ENCODE assay signal across 14 mouse cellular contexts in the genomic region with DNA sequence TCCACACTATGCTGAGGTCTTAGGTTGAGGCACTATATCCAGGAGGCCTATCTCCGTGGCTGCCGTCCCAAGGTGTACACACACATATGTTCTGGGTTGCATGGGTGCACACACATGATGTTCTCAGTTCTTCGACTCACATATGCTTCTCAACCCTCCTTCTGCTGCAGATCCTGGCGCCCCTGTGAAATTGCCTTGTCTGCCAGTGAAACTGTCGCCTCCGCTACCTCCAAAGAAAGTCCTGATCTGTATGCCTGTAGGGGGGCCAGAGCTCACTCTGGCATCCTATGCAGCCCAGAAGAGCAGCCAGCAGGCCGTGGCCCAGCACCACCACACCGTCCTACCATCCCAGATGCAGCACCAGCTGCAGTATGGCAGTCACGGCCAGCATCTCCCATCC.
"Had no signal": no experiment of that assay in that cellular context is flagged by ENCODE, and none has a peak within 500 bp of the region (broad histone marks: within the 10 kb centered on the region; RNA-seq: fewer than 3 reads in every experiment).

No protein-coding gene starts in this region.

- ATAC-seq: midbrain, embryonic 15.5 days had no signal

- DNase-seq: kidney, postnatal 10 days; kidney, postnatal 4 days; left cerebral cortex, postnatal 4 days; lung, adult 18-20 months; retina, postnatal 1 day; right cerebral cortex, postnatal 4 days; spleen, adult 18-20 months; thymus, adult 18-20 months; thymus, postnatal 14 days had no signal

- H3K9me3 ChIP-seq: midbrain, embryonic 10.5 days; midbrain, embryonic 15.5 days had no signal

- H3K9ac ChIP-seq: limb, embryonic 13.5 days; liver, embryonic 14.5 days; midbrain, embryonic 15.5 days; neural tube, embryonic 12.5 days had no signal

- H3K4me1 ChIP-seq: limb, embryonic 13.5 days; midbrain, embryonic 10.5 days; midbrain, embryonic 15.5 days; neural tube, embryonic 12.5 days had no signal

- H3K27me3 ChIP-seq: limb, embryonic 13.5 days; midbrain, embryonic 15.5 days; neural tube, embryonic 12.5 days had no signal

- H3K36me3 ChIP-seq: limb, embryonic 13.5 days; midbrain, embryonic 10.5 days; midbrain, embryonic 15.5 days; neural tube, embryonic 12.5 days had no signal

- H3K27ac ChIP-seq: limb, embryonic 13.5 days; liver, embryonic 14.5 days; midbrain, embryonic 10.5 days; midbrain, embryonic 15.5 days; neural tube, embryonic 12.5 days had no signal

- H3K4me2 ChIP-seq: limb, embryonic 13.5 days; midbrain, embryonic 15.5 days; neural tube, embryonic 12.5 days had no signal

- H3K4me3 ChIP-seq: limb, embryonic 13.5 days; midbrain, embryonic 10.5 days; midbrain, embryonic 15.5 days; neural tube, embryonic 12.5 days had no signal
